Mouse (Mus musculus): ENCODE measurements at regions not wholly inside any gene's neighbourhood (a gene's known extent, or its start where the extent isn't known, plus 50 kb on each side); places are given as distances from the start of the nearest gene placed in this dataset.

GRCm38 (mm10) chr5:75803012-75803411 is 175.2 kb downstream of the Kdr start:
- Histone ChIP-seq H3K36me3 (replicated peaks) (no peaks in the 10 kb centered on the region), H3K4me2 (no peak overlapping the region), H3K9me3 (replicated peaks) (no peaks in the 10 kb centered on the region), H3K4me3 (replicated peaks) (no peak overlapping the region), H3K27me3 (no peaks in the 10 kb centered on the region), H3K27ac (replicated peaks) (no peak overlapping the region), H3K9ac (no peak overlapping the region), H3K4me1 (replicated peaks) (no peaks in the 10 kb centered on the region)
- WGBS (ENCODE audit: insufficient replicate concordance), result 43% methylated on average over 2 of the region's 2 CpGs
- ATAC-seq (ENCODE audit: insufficient read depth), result no peak

- H3K9ac ChIP-seq, result no peak overlapping the region
- WGBS (ENCODE audit: insufficient replicate concordance), result 45% methylated on average over 18 of the region's 18 CpGs
- H3K9me3 ChIP-seq (replicated peaks), result no peaks in the 10 kb centered on the region
- no peaks in the 10 kb centered on the region for H3K36me3 ChIP-seq (replicated peaks)
- no peaks in the 10 kb centered on the region for H3K27me3 ChIP-seq
- H3K4me3 ChIP-seq (replicated peaks), result no peak overlapping the region
- H3K4me2 ChIP-seq, result no peak overlapping the region
- H3K4me1 ChIP-seq (replicated peaks), result no peaks in the 10 kb centered on the region
- no peak overlapping the region for H3K27ac ChIP-seq (replicated peaks)
- no peak for ATAC-seq (ENCODE audit: insufficient read depth)
These were observed 177.9 kb downstream of the Kdr start for GRCm38 (mm10) chr5:75800040-75800989.

GRCm38 (mm10) chr5:75799627-75800026 is 178.6 kb downstream of the Kdr start:
- 51% methylated on average over 4 of the region's 4 CpGs for WGBS (ENCODE audit: insufficient replicate concordance)
- no peaks in the 10 kb centered on the region for H3K27me3 ChIP-seq
- no peak overlapping the region for H3K9ac ChIP-seq
- no peaks in the 10 kb centered on the region for H3K9me3 ChIP-seq (replicated peaks)
- H3K4me3 ChIP-seq (replicated peaks), result no peak overlapping the region
- no peaks in the 10 kb centered on the region for H3K36me3 ChIP-seq (replicated peaks)
- H3K4me1 ChIP-seq (replicated peaks), result no peaks in the 10 kb centered on the region
- no peak overlapping the region for H3K4me2 ChIP-seq
- no peak for ATAC-seq (ENCODE audit: insufficient read depth)
- no peak overlapping the region for H3K27ac ChIP-seq (replicated peaks)

- no peak overlapping the region for H3K9ac ChIP-seq
- no peak for ATAC-seq (ENCODE audit: insufficient read depth)
- H3K27me3 ChIP-seq, result no peaks in the 10 kb centered on the region
- no peaks in the 10 kb centered on the region for H3K4me1 ChIP-seq (replicated peaks)
- no peak overlapping the region for H3K4me2 ChIP-seq
- H3K36me3 ChIP-seq (replicated peaks), result no peaks in the 10 kb centered on the region
- H3K4me3 ChIP-seq (replicated peaks), result no peak overlapping the region
- no peaks in the 10 kb centered on the region for H3K9me3 ChIP-seq (replicated peaks)
- no peak overlapping the region for H3K27ac ChIP-seq (replicated peaks)
These were observed 185.1 kb downstream of the Kdr start for GRCm38 (mm10) chr5:75793184-75793583.

- Histone ChIP-seq H3K4me2 (no peak overlapping the region), H3K36me3 (replicated peaks) (no peaks in the 10 kb centered on the region), H3K4me1 (replicated peaks) (no peaks in the 10 kb centered on the region), H3K9ac (no peak overlapping the region), H3K27me3 (no peaks in the 10 kb centered on the region), H3K27ac (replicated peaks) (no peak overlapping the region), H3K9me3 (replicated peaks) (no peaks in the 10 kb centered on the region), H3K4me3 (replicated peaks) (no peak overlapping the region)
- no peak for ATAC-seq (ENCODE audit: insufficient read depth)
- WGBS (ENCODE audit: insufficient replicate concordance), result 28% methylated on average over 8 of the region's 8 CpGs
These were observed 186.5 kb downstream of the Kdr start for GRCm38 (mm10) chr5:75791738-75792137.

GRCm38 (mm10) chr5:75788087-75788486 is 190.2 kb downstream of the Kdr start:
- Histone ChIP-seq H3K4me1 (replicated peaks) (no peaks in the 10 kb centered on the region), H3K27ac (replicated peaks) (no peak overlapping the region), H3K4me2 (no peak overlapping the region), H3K9ac (no peak overlapping the region), H3K27me3 (no peaks in the 10 kb centered on the region), H3K36me3 (replicated peaks) (no peaks in the 10 kb centered on the region), H3K9me3 (replicated peaks) (no peaks in the 10 kb centered on the region), H3K4me3 (replicated peaks) (no peak overlapping the region)
- 62% methylated on average over 3 of the region's 3 CpGs for WGBS (ENCODE audit: insufficient replicate concordance)
- ATAC-seq (ENCODE audit: insufficient read depth), result no peak

GRCm38 (mm10) chr5:75786196-75786595 is 192.1 kb downstream of the Kdr start:
- no peaks in the 10 kb centered on the region for H3K4me1 ChIP-seq (replicated peaks)
- no peak overlapping the region for H3K4me2 ChIP-seq
- no peak overlapping the region for H3K9ac ChIP-seq
- ATAC-seq (ENCODE audit: insufficient read depth), result no peak
- no peak overlapping the region for H3K4me3 ChIP-seq (replicated peaks)
- no peak overlapping the region for H3K27ac ChIP-seq (replicated peaks)
- no peaks in the 10 kb centered on the region for H3K36me3 ChIP-seq (replicated peaks)
- H3K9me3 ChIP-seq (replicated peaks), result no peaks in the 10 kb centered on the region
- H3K27me3 ChIP-seq, result no peaks in the 10 kb centered on the region
- WGBS (ENCODE audit: insufficient replicate concordance), result 80% methylated on average over 3 of the region's 3 CpGs

GRCm38 (mm10) chr5:75784998-75785593 is 193.2 kb downstream of the Kdr start:
- WGBS (ENCODE audit: insufficient replicate concordance), result 60% methylated on average over 8 of the region's 8 CpGs
- H3K27me3 ChIP-seq, result no peaks in the 10 kb centered on the region
- no peak overlapping the region for H3K9ac ChIP-seq
- no peaks in the 10 kb centered on the region for H3K9me3 ChIP-seq (replicated peaks)
- no peaks in the 10 kb centered on the region for H3K36me3 ChIP-seq (replicated peaks)
- no peak for ATAC-seq (ENCODE audit: insufficient read depth)
- no peak overlapping the region for H3K4me2 ChIP-seq
- no peak overlapping the region for H3K4me3 ChIP-seq (replicated peaks)
- no peaks in the 10 kb centered on the region for H3K4me1 ChIP-seq (replicated peaks)
- no peak overlapping the region for H3K27ac ChIP-seq (replicated peaks)

GRCm38 (mm10) chr5:75770592-75770991 is 195.9 kb downstream of the Kit start:
- H3K36me3 ChIP-seq (replicated peaks), result no peaks in the 10 kb centered on the region
- no peak overlapping the region for H3K9ac ChIP-seq
- peaks cover 6% of the 10 kb centered on the region; the same call in 1 of the 2 replicates for H3K4me1 ChIP-seq (replicated peaks)
- no peak for ATAC-seq (ENCODE audit: insufficient read depth)
- H3K4me2 ChIP-seq, result no peak overlapping the region
- H3K9me3 ChIP-seq (replicated peaks), result no peaks in the 10 kb centered on the region
- H3K27ac ChIP-seq (replicated peaks), result no peak overlapping the region
- WGBS (ENCODE audit: insufficient replicate concordance), result 53% methylated on average over 5 of the region's 5 CpGs
- no peaks in the 10 kb centered on the region for H3K27me3 ChIP-seq
- H3K4me3 ChIP-seq (replicated peaks), result no peak overlapping the region

- WGBS (ENCODE audit: insufficient replicate concordance), result 24% methylated on average over 1 of the region's 1 CpGs
- Histone ChIP-seq H3K36me3 (replicated peaks) (no peaks in the 10 kb centered on the region), H3K4me2 (no peak overlapping the region), H3K27me3 (no peaks in the 10 kb centered on the region), H3K4me1 (replicated peaks) (peaks cover 19% of the 10 kb centered on the region), H3K27ac (replicated peaks) (no peak overlapping the region), H3K4me3 (replicated peaks) (no peak overlapping the region), H3K9ac (no peak overlapping the region), H3K9me3 (replicated peaks) (no peaks in the 10 kb centered on the region)
- ATAC-seq (ENCODE audit: insufficient read depth), result no peak
These were observed 192.5 kb downstream of the Kit start for GRCm38 (mm10) chr5:75767213-75767612.

- Histone ChIP-seq H3K9ac (no peak overlapping the region), H3K27me3 (no peaks in the 10 kb centered on the region), H3K36me3 (replicated peaks) (no peaks in the 10 kb centered on the region), H3K27ac (replicated peaks) (peak overlapping the region; percentile 61), H3K4me3 (replicated peaks) (peak overlapping the region; percentile 23), H3K4me2 (peak overlapping the region; percentile 63), H3K4me1 (replicated peaks) (peaks cover 34% of the 10 kb centered on the region), H3K9me3 (replicated peaks) (no peaks in the 10 kb centered on the region)
- peak; percentile 60 for ATAC-seq (ENCODE audit: insufficient read depth)
- WGBS (ENCODE audit: insufficient replicate concordance), result 22% methylated on average over 6 of the region's 6 CpGs
These were observed 187.7 kb downstream of the Kit start for GRCm38 (mm10) chr5:75762374-75762773.
